Mouse (Mus musculus) forebrain, embryonic 15.5 days (tissue): ENCODE measurements around the gene Krt36. TPM values are rescaled to one million over a fixed set of nuclear protein-coding genes. Genes with fewer than 3 reads are reported as not detected.

Source experiments
- ATAC-seq: fragments of 200-750 bp; cut with Nextera tagmentation; replicated peaks from 2 replicates; pipeline ENCODE4 v1.8.0; 2017; ENCODE audit warnings: mild to moderate bottlenecking, moderate TSS enrichment, moderate library complexity
- H3K27ac ChIP-seq: fragments of 300-500 bp; sonication (generic); replicated peaks from 2 replicates; pipeline ENCODE4 v1.5.1; 2015; ENCODE audit warnings: mild to moderate bottlenecking, inconsistent platforms
- H3K27me3 ChIP-seq: fragments of 300-500 bp; sonication (generic); 2 replicates; pipeline ENCODE4 v1.6.1; 2015; ENCODE audit warnings: inconsistent platforms
- H3K36me3 ChIP-seq: fragments of 300-500 bp; sonication (generic); 2 replicates; pipeline ENCODE4 v1.6.1; 2015; ENCODE audit warnings: mild to moderate bottlenecking, inconsistent platforms
- H3K4me1 ChIP-seq: fragments of 300-500 bp; sonication (generic); 2 replicates; pipeline ENCODE4 v1.6.1; 2015; ENCODE audit warnings: inconsistent platforms
- H3K4me2 ChIP-seq: fragments of 300-500 bp; sonication (generic); replicated peaks from 2 replicates; pipeline ENCODE4 v1.6.1; 2015; ENCODE audit warnings: mild to moderate bottlenecking, inconsistent platforms
- H3K4me3 ChIP-seq: fragments of 300-500 bp; sonication (generic); 2 replicates; pipeline ENCODE4 v1.5.1; 2015; ENCODE audit warnings: mild to moderate bottlenecking, inconsistent platforms
- H3K9ac ChIP-seq: fragments of 300-500 bp; sonication (generic); replicated peaks from 2 replicates; pipeline ENCODE4 v1.6.1; 2015; ENCODE audit warnings: mild to moderate bottlenecking, inconsistent platforms
- H3K9me3 ChIP-seq: fragments of 300-500 bp; sonication (generic); 2 replicates; pipeline ENCODE4 v1.6.1; 2016; ENCODE audit warnings: inconsistent platforms
- WGBS: fragments of 180-500 bp; shearing (Covaris S2); methylation state at CpG from one replicate; pipeline ENCODE4 v1.1.7; 2015; ENCODE audit warnings: mixed read lengths; 5-methylcytosine and 5-hydroxymethylcytosine counted together
- polyA plus RNA-seq: library from polyadenylated mRNA; unstranded; fragments of >200 nt; fragmentation: Nextera tagmentation; extraction: Ambion mirVana; gene quantifications from 2 replicates; pipeline ENCODE4 v1.2.1, GENCODE M21; 2015

The Krt36 gene
- polyA plus RNA-seq, 1 experiment from 2014 or later: not detected

- Histone ChIP-seq H3K36me3 (no peaks in the 10 kb centered on the region), H3K4me2 (no peak overlapping the region), H3K4me3 (no peak overlapping the region), H3K9ac (no peak overlapping the region), H3K4me1 (no peaks in the 10 kb centered on the region), H3K27me3 (no peaks in the 10 kb centered on the region), H3K27ac (no peak overlapping the region), H3K9me3 (no peaks in the 10 kb centered on the region)
- WGBS: 84% methylated on average over 7 of the region's 7 CpGs
- ATAC-seq: no peak
These were observed 19.5 kb upstream of the Krt36 start for GRCm38 (mm10) chr11:100124901-100125300.

DNA sequence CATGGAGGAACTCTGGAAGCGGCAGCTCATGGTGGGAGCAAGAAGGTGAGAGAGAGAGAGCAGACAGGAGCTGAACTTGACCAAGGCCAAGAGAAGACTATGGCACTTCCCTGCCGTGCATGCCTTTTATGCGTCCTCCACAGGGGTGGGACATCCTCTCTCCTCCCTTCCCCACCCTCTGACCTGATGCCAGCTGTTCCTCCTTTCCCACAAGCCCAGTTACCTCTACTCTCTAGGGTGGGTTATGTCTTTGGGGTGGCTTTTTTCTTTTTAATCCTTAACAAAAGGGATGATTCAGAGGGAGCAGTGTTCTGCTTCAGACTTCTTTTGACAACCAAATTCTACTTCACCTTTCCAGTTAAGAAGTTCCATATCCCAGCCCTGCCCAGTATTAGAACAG lies 16.0 kb upstream of the Krt36 start, which contains the start of gene Krt13:
Gene Krt13 (minus strand): TSS at position 101 of the 400 bp plus-strand sequence.
- no peak for ATAC-seq
- no peaks in the 10 kb centered on the region for H3K27me3 ChIP-seq
- no peak within 1 kb of the TSS for H3K4me2 ChIP-seq
- H3K36me3 ChIP-seq: no peaks in the 10 kb centered on the region
- H3K9ac ChIP-seq: no peak within 1 kb of the TSS
- WGBS: 83% methylated on average over 3 of the region's 3 CpGs
- H3K4me1 ChIP-seq: no peaks in the 10 kb centered on the region
- no peaks in the 10 kb centered on the region for H3K9me3 ChIP-seq
- H3K4me3 ChIP-seq: no peak within 1 kb of the TSS
- no peak within 1 kb of the TSS for H3K27ac ChIP-seq

- no peak overlapping the region for H3K4me2 ChIP-seq
- H3K27me3 ChIP-seq: no peaks in the 10 kb centered on the region
- whole genome bisulfite sequencing: 91% methylated on average over 5 of the region's 5 CpGs
- no peak for ATAC-seq
- H3K9me3 ChIP-seq: no peaks in the 10 kb centered on the region
- no peaks in the 10 kb centered on the region for H3K4me1 ChIP-seq
- no peak overlapping the region for H3K27ac ChIP-seq
- H3K36me3 ChIP-seq: no peaks in the 10 kb centered on the region
- H3K9ac ChIP-seq: no peak overlapping the region
- H3K4me3 ChIP-seq: no peak overlapping the region
These were observed 14.9 kb upstream of the Krt36 start for GRCm38 (mm10) chr11:100120331-100120730.

DNA sequence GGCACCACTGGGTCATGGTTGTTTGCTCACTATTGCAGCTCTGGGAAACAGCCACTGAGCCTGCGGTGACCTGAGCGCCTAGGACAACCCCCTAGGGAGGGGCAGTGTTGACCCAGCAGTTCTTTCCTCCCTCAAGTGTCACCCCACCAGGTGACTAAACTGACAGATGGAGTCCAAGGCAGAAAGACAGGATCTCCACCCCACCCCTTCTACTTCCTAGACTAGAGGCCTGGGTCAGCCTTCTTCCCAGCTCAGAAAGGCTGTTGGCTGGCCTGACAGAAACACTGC lies 8.3 kb upstream of the Krt36 start:
- no peaks in the 10 kb centered on the region for H3K27me3 ChIP-seq
- no peaks in the 10 kb centered on the region for H3K9me3 ChIP-seq
- 92% methylated on average over 2 of the region's 2 CpGs for WGBS
- no peak overlapping the region for H3K27ac ChIP-seq
- H3K36me3 ChIP-seq: no peaks in the 10 kb centered on the region
- no peak overlapping the region for H3K4me3 ChIP-seq
- H3K9ac ChIP-seq: no peak overlapping the region
- H3K4me2 ChIP-seq: no peak overlapping the region
- no peaks in the 10 kb centered on the region for H3K4me1 ChIP-seq
- no peak for ATAC-seq

GRCm38 (mm10) chr11:100112935-100113741 lies 7.7 kb upstream of the Krt36 start:
- Histone ChIP-seq H3K9me3 (no peaks in the 10 kb centered on the region), H3K27me3 (no peaks in the 10 kb centered on the region), H3K36me3 (no peaks in the 10 kb centered on the region), H3K27ac (no peak overlapping the region), H3K9ac (no peak overlapping the region), H3K4me3 (no peak overlapping the region), H3K4me1 (no peaks in the 10 kb centered on the region), H3K4me2 (no peak overlapping the region)
- ATAC-seq: no peak
- WGBS: 92% methylated on average over 11 of the region's 11 CpGs

DNA sequence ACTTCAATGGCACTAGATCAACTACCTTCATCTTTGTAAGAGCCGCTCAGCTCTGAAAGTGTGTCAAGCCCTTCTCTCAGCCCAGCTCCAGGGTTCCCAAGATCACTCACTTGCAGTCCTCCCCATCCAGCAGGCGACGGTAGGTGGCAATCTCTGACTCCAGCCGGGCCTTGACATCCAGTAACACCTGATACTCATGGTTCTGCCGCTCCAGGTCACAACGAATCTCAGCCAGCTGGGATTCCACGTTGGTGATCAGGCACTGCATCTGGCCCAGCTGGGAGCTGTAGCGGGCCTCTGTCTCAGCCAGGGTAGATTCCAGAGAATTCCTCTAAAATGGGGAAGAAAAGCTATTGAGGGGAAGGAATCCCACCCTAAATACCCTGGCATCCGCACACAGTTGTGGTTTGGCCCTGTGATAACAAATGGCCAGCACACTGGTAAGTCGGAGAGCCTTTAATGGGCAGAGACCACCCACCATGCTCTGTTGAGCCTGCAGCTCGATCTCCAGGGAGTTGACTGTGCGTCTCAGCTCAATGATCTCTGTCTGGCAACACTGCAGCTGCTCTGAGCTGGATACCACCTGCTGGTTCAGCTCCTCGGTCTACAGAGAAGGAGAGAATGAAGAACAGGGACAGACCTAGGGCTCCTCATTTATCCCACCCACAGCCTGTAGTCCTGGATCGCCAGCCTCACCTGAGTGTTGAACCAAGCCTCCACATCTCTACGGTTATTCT lies 2.6 kb downstream of the Krt36 start:
- Histone ChIP-seq H3K9me3 (no peaks in the 10 kb centered on the region), H3K4me1 (no peaks in the 10 kb centered on the region), H3K36me3 (no peaks in the 10 kb centered on the region), H3K4me2 (no peak overlapping the region), H3K9ac (no peak overlapping the region), H3K27ac (no peak overlapping the region), H3K27me3 (no peaks in the 10 kb centered on the region), H3K4me3 (no peak overlapping the region)
- ATAC-seq: no peak
- WGBS: 69% methylated on average over 15 of the region's 15 CpGs

DNA sequence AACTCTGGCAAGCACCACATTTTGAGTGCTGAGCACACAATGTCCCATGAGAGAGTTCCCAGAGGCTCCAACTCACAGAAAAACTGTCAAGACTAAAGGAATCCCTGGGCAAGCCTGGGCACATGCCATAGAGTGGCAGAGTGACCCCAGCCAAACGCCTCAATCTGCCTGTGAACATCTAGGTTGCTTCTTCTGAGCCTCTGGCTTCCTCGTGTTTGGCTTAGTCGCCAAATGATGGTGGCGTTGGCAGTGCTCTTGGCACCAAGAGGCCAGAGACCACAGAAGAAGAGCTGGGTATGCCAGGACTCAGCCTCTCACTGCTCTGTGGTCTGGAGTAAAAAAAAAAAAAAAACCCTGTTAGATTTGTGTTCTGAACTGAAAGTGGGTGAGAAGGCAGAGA lies 5.0 kb downstream of the Krt36 start:
- H3K4me1 ChIP-seq: no peaks in the 10 kb centered on the region
- no peaks in the 10 kb centered on the region for H3K27me3 ChIP-seq
- no peak overlapping the region for H3K4me2 ChIP-seq
- no peak overlapping the region for H3K4me3 ChIP-seq
- H3K27ac ChIP-seq: no peak overlapping the region
- no peak overlapping the region for H3K9ac ChIP-seq
- no peaks in the 10 kb centered on the region for H3K9me3 ChIP-seq
- no peak for ATAC-seq
- no peaks in the 10 kb centered on the region for H3K36me3 ChIP-seq
- 86% methylated on average over 4 of the region's 4 CpGs for WGBS

DNA sequence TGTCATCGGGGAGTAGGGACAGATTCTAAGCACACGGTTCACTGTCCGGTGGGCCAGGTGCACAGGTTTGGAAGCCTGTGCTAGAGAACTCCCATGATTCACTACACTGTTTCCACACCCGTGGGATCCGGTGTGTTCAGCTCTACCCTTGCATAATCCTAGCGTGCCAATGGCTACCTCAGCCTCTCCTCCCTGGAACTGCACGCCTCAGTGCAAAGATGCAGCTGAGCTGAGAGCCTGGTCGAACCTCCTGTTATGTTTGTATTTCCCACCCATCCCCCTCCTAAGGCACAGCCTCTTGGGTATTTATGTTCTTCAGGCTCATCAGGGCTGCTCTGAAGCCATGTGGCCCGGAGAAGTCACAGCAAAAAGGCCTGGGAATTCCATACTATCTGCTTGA lies 7.6 kb downstream of the Krt36 start:
- no peak overlapping the region for H3K4me2 ChIP-seq
- no peaks in the 10 kb centered on the region for H3K4me1 ChIP-seq
- no peak overlapping the region for H3K27ac ChIP-seq
- ATAC-seq: no peak
- H3K27me3 ChIP-seq: no peaks in the 10 kb centered on the region
- H3K9ac ChIP-seq: no peak overlapping the region
- no peak overlapping the region for H3K4me3 ChIP-seq
- WGBS: 86% methylated on average over 9 of the region's 9 CpGs
- no peaks in the 10 kb centered on the region for H3K36me3 ChIP-seq
- H3K9me3 ChIP-seq: no peaks in the 10 kb centered on the region

- no peak within 1 kb of the TSS for H3K9ac ChIP-seq
- WGBS: 45% methylated on average over 9 of the region's 9 CpGs
These were observed 9.3 kb downstream of the Krt36 start, which contains the start of gene Krt35 for GRCm38 (mm10) chr11:100096141-100096540. Krt35 (minus strand) TSS chr11:100096241.

GRCm38 (mm10) chr11:100088378-100089025 lies 16.9 kb downstream of the Krt36 start:
- H3K36me3 ChIP-seq: no peaks in the 10 kb centered on the region
- no peak overlapping the region for H3K9ac ChIP-seq
- no peak overlapping the region for H3K4me2 ChIP-seq
- H3K27ac ChIP-seq: no peak overlapping the region
- no peaks in the 10 kb centered on the region for H3K4me1 ChIP-seq
- 70% methylated on average over 7 of the region's 7 CpGs for WGBS
- no peak overlapping the region for H3K4me3 ChIP-seq
- H3K9me3 ChIP-seq: no peaks in the 10 kb centered on the region
- ATAC-seq: no peak
- no peaks in the 10 kb centered on the region for H3K27me3 ChIP-seq

More at GRCm38 (mm10) chr11:100096141-100096540, 9.3 kb downstream of the Krt36 start, which contains the start of gene Krt35:
- Histone ChIP-seq H3K4me1 (no peaks in the 10 kb centered on the region), H3K36me3 (no peaks in the 10 kb centered on the region), H3K9me3 (no peaks in the 10 kb centered on the region), H3K27ac (no peak within 1 kb of the TSS), H3K27me3 (no peaks in the 10 kb centered on the region), H3K4me2 (no peak within 1 kb of the TSS), H3K4me3 (no peak within 1 kb of the TSS)
- ATAC-seq: no peak

GRCm38 (mm10) chr11:100087861-100088260 lies 17.6 kb downstream of the Krt36 start, which contains the start of gene Krt32:
Krt32 (minus strand) TSS chr11:100088226.
- Histone ChIP-seq H3K9me3 (no peaks in the 10 kb centered on the region), H3K36me3 (no peaks in the 10 kb centered on the region), H3K4me2 (no peak within 1 kb of the TSS), H3K4me1 (no peaks in the 10 kb centered on the region), H3K27ac (no peak within 1 kb of the TSS), H3K4me3 (no peak within 1 kb of the TSS), H3K27me3 (no peaks in the 10 kb centered on the region), H3K9ac (no peak within 1 kb of the TSS)
- WGBS: 89% methylated on average over 10 of the region's 10 CpGs
- no peak for ATAC-seq

DNA sequence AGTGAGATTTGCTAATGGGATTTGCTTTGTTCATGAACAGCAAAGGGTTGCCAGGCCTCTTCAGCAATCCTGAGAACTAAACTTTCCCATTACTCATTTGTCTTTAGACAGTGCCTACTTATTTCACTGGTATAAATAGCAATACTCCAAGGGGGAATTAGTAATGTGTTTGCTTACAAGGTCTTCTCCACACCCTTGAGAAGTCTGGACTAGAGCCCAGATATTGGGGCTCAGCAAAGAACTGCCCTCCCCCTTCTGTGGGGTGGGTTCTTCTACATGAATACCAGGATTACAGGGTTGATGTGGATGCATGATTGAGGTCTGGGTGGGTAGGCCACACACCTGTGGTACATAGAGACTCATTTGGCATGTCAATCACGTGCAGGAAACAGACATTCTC lies 31.6 kb downstream of the Krt36 start:
- Histone ChIP-seq H3K27me3 (no peaks in the 10 kb centered on the region), H3K9me3 (no peaks in the 10 kb centered on the region), H3K4me2 (no peak overlapping the region), H3K36me3 (no peaks in the 10 kb centered on the region), H3K4me3 (no peak overlapping the region), H3K4me1 (no peaks in the 10 kb centered on the region), H3K27ac (no peak overlapping the region), H3K9ac (no peak overlapping the region)
- 58% methylated on average over 1 of the region's 1 CpGs for WGBS
- ATAC-seq: no peak
